ENCODE assay signal across 8 mouse cellular contexts in genomic region chr8:106511531-106512041, GRCm38 (mm10). TPM values are rescaled to one million over a fixed set of nuclear protein-coding genes. Genes with fewer than 3 reads are reported as not detected.
DNase-seq lines count a peak whose midpoint lies in the region; ATAC-seq lines count a peak whose summit lies in the region.

No protein-coding gene starts in this region.

- H3K9me3 ChIP-seq in hindbrain, embryonic 11.5 days (ENCODE audit: control insufficient read depth, low read length), result no peaks in the 10 kb centered on the region
- H3K9me3 ChIP-seq in liver, embryonic 11.5 days (ENCODE audit: control insufficient read depth, low read length), result no peaks in the 10 kb centered on the region

- peaks cover 41% of the 10 kb centered on the region for H3K27me3 ChIP-seq in hindbrain, embryonic 11.5 days (ENCODE audit: control insufficient read depth, insufficient read depth, low read length)
- peaks cover 63% of the 10 kb centered on the region for H3K27me3 ChIP-seq in liver, embryonic 11.5 days (replicated peaks; ENCODE audit: control insufficient read depth, insufficient read depth, low read length)

- H3K27ac ChIP-seq in hindbrain, embryonic 11.5 days (ENCODE audit: low read depth, low read length), result 0 out of 2 replicates have a peak overlapping the region, but pooled peaks have one; percentile 10
- H3K27ac ChIP-seq in liver, embryonic 11.5 days (ENCODE audit: low read depth, low read length), result peak overlapping the region; percentile 69

- H3K36me3 ChIP-seq in hindbrain, embryonic 11.5 days (ENCODE audit: control insufficient read depth, insufficient read depth, low read length), result no peaks in the 10 kb centered on the region
- no peaks in the 10 kb centered on the region for H3K36me3 ChIP-seq in liver, embryonic 11.5 days (ENCODE audit: control insufficient read depth, insufficient read depth, low read length)

- DNase-seq in urinary bladder, adult 2 months (ENCODE audit: low spot score), result peak; percentile 30
- no peak for DNase-seq in urinary bladder, postnatal 36 days (ENCODE audit: low spot score in 2 of 2)
- DNase-seq in hindbrain, embryonic 11.5 days (ENCODE audit: low spot score), result no peak
- no peak for DNase-seq in liver, embryonic 11.5 days (ENCODE audit: low spot score)
- DNase-seq in retina, embryonic 14.5 days (ENCODE audit: low spot score), result peak; percentile 53
- DNase-seq in right cerebral cortex, postnatal 25 days, result no peak
- DNase-seq in cerebellum, postnatal 36 days, result no peak
- DNase-seq in T-cell, adult 2 months (ENCODE audit: low spot score), result no peak

- WGBS in hindbrain, embryonic 11.5 days, result under 1% methylated on average over 30 of the region's 30 CpGs
- 2% methylated on average over 30 of the region's 30 CpGs for WGBS in liver, embryonic 11.5 days

- H3K9ac ChIP-seq in hindbrain, embryonic 11.5 days (ENCODE audit: low read depth, low read length), result peak overlapping the region; percentile 45; the same call in 1 of the 2 replicates
- peak overlapping the region; percentile 49; the same call in 1 of the 2 replicates for H3K9ac ChIP-seq in liver, embryonic 11.5 days (ENCODE audit: low read depth, low read length)

- peak overlapping the region; percentile 49 for H3K4me2 ChIP-seq in hindbrain, embryonic 11.5 days (replicated peaks; ENCODE audit: low read depth, low read length)
- peak overlapping the region; percentile 63 for H3K4me2 ChIP-seq in liver, embryonic 11.5 days

- H3K4me3 ChIP-seq in hindbrain, embryonic 11.5 days (ENCODE audit: low read depth, low read length), result peak overlapping the region; percentile 33
- H3K4me3 ChIP-seq in liver, embryonic 11.5 days (ENCODE audit: low read depth, low read length), result peak overlapping the region; percentile 44

- H3K4me1 ChIP-seq in hindbrain, embryonic 11.5 days (replicated peaks; ENCODE audit: control insufficient read depth, insufficient read depth, low read length), result peaks cover 8% of the 10 kb centered on the region
- H3K4me1 ChIP-seq in liver, embryonic 11.5 days (replicated peaks; ENCODE audit: control insufficient read depth, insufficient read depth, low read length), result 0 out of 2 replicates have a peak, but pooled peaks cover 10% of the 10 kb centered on the region

- peak; percentile 43; the same call in 1 of the 2 replicates for ATAC-seq in hindbrain, embryonic 11.5 days (ENCODE audit: low FRiP score)
- ATAC-seq in liver, embryonic 11.5 days (replicated peaks; ENCODE audit: low FRiP score), result no peak

RNA-seq across cellular contexts. Expression of gene Cdh3, which starts 0.9 kb away (rescaled TPM):
- polyA plus RNA-seq in urinary bladder, adult 2 months (2012; rRNA removed), result 4.4 and 5.5 TPM in 2 replicates
- polyA plus RNA-seq in hindbrain, embryonic 11.5 days (2014; fragmentation: Nextera tagmentation; extraction: Ambion mirVana), result 3.8 and 4.5 TPM in 2 replicates
- polyA plus RNA-seq in liver, embryonic 11.5 days (2014; fragmentation: Nextera tagmentation; extraction: Ambion mirVana), result 12.5 and 13.2 TPM in 2 replicates

RNA-seq across cellular contexts. Expression of gene 6030452D12Rik, which starts 11.3 kb away (rescaled TPM):
- polyA plus RNA-seq in urinary bladder, adult 2 months (2012; rRNA removed), result not detected in 2 replicates
- polyA plus RNA-seq in hindbrain, embryonic 11.5 days (2014; fragmentation: Nextera tagmentation; extraction: Ambion mirVana), result not detected in 2 replicates
- not detected in 2 replicates for polyA plus RNA-seq in liver, embryonic 11.5 days (2014; fragmentation: Nextera tagmentation; extraction: Ambion mirVana)

Comparison
In these comparisons a context has a peak if more than half of its experiments do, and no peak if none do; other contexts are left out.
1. DNase-seq: peak in urinary bladder, adult 2 months (single experiment) and retina, embryonic 14.5 days (single experiment); none in urinary bladder, postnatal 36 days (0 of 2), hindbrain, embryonic 11.5 days (single experiment), liver, embryonic 11.5 days (single experiment), right cerebral cortex, postnatal 25 days (single experiment), cerebellum, postnatal 36 days (0 of 2) and T-cell, adult 2 months (single experiment).